Comparison of ENCODE assay signal across 9 mouse cellular contexts in the genomic region with DNA sequence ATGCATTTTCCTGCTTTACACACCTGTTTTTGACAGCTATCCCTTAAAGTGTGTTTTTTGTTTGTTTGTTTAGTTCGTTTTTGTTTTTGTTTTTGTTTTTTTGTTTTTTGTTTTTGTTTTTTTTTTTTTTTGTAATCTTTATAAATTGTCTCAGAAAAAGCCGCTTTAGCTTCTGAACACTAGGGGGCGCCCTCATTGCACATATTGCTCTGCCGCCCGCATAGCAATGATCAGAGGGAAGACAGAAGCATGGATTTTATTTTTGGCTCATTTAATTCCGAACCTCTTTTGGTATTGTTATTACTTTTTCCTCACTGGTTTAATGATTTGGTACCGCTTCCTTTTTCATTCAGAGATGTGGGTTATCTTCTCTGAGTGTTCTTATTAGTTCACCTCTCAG.
DNase-seq lines count a peak whose midpoint lies in the region; ATAC-seq and TF ChIP-seq lines count a peak whose summit lies in the region.
"Had no signal": no experiment of that assay in that cellular context is flagged by ENCODE, and none has a peak within 500 bp of the region (broad histone marks: within the 10 kb centered on the region; RNA-seq: fewer than 3 reads in every experiment).

No protein-coding gene starts in this region.

- no peaks in the 10 kb centered on the region; the same call in 1 of the 2 replicates for H3K9me3 ChIP-seq in lung, postnatal 0 days (ENCODE audit: low read length)
- H3K9me3 ChIP-seq: neural tube, embryonic 12.5 days had no signal

- DNase-seq in lung, postnatal 0 days (ENCODE audit: low spot score): peak; percentile 15
- no peak for DNase-seq in lung, postnatal 36 days
- no peak for DNase-seq in Patski (ENCODE audit: low read depth, low spot score)
- DNase-seq in brain, embryonic 14.5 days (ENCODE audit: low read depth): peak; percentile 79
- DNase-seq in left cerebral cortex, adult 2 months (ENCODE audit: extremely low spot score in 1 of 2, low spot score in 2 of 2): peak; percentile 28 to 56
- DNase-seq in right cerebral cortex, postnatal 4 days: peak; percentile 74
- DNase-seq in gastrocnemius, adult 8-10 months (ENCODE audit: low spot score in 2 of 2): no peak

- no peak overlapping the region for H3K4me3 ChIP-seq in lung, postnatal 0 days (ENCODE audit: low read depth, low read length)
- H3K4me3 ChIP-seq in left cerebral cortex, adult 2 months: peak overlapping the region; percentile 34
- H3K4me3 ChIP-seq: neural tube, embryonic 12.5 days had no signal

- CTCF ChIA-PET in Patski (lab: Charles Lee): no interaction called here

- no peak overlapping the region for H3K9ac ChIP-seq in lung, postnatal 0 days (replicated peaks; ENCODE audit: low read depth)
- H3K9ac ChIP-seq: neural tube, embryonic 12.5 days had no signal

- 7% methylated on average over 7 of the region's 7 CpGs for WGBS in lung, postnatal 0 days

- TF ChIP-seq POLR2A in brain, embryonic 14.5 days (IDR thresholded peaks at IDR 0.05; ENCODE audit: borderline replicate concordance, extremely low read depth, insufficient read depth, insufficient read length, poor library complexity, severe bottlenecking): no peak

- in situ Hi-C loops in Patski (cut with MboI; ENCODE audit: low pct_unique_long_range_greater_than_20kb): loop anchor here (5.0 kb wide), 1 partner anchor 1925 kb away; no protein-coding TSS in a partner anchor

- ATAC-seq in lung, postnatal 0 days: no peak
- ATAC-seq in Patski: no peak
- ATAC-seq in frontal cortex, adult (ENCODE audit: low TSS enrichment): peak; percentile 69

- peak; percentile 56 for TF ChIP-seq CTCF in lung, postnatal 0 days (IDR thresholded peaks at IDR 0.05)
- peak; percentile 66 for TF ChIP-seq CTCF in Patski (IDR thresholded peaks at IDR 0.05)
- TF ChIP-seq CTCF in brain, embryonic 14.5 days (IDR thresholded peaks at IDR 0.05; ENCODE audit: borderline replicate concordance, extremely low read depth, insufficient read depth, insufficient read length): peak; percentile 74; the same call in 1 of the 2 replicates
- TF ChIP-seq CTCF in left cerebral cortex, adult 2 months (IDR thresholded peaks at IDR 0.05): peak; percentile 76

- no peak for TF ChIP-seq EP300 in lung, postnatal 0 days (IDR thresholded peaks at IDR 0.05)

- no peaks in the 10 kb centered on the region for H3K36me3 ChIP-seq in lung, postnatal 0 days (ENCODE audit: insufficient read depth, low read length)
- H3K36me3 ChIP-seq: neural tube, embryonic 12.5 days had no signal

- POLR2A ChIA-PET in Patski (lab: Charles Lee): no interaction called here

- H3K27me3 ChIP-seq in lung, postnatal 0 days (replicated peaks; ENCODE audit: insufficient read depth, low read length): no peaks in the 10 kb centered on the region
- no peaks in the 10 kb centered on the region for H3K27me3 ChIP-seq in Patski
- H3K27me3 ChIP-seq: neural tube, embryonic 12.5 days had no signal

- H3K4me1 ChIP-seq in lung, postnatal 0 days (ENCODE audit: insufficient read depth, low read depth, low read length): no peaks in the 10 kb centered on the region
- H3K4me1 ChIP-seq: neural tube, embryonic 12.5 days had no signal

- H3K27ac ChIP-seq in lung, postnatal 0 days (ENCODE audit: low read length): no peak overlapping the region
- H3K27ac ChIP-seq in left cerebral cortex, adult 2 months: no peak overlapping the region
- H3K27ac ChIP-seq: neural tube, embryonic 12.5 days had no signal

- intact Hi-C loops in left cerebral cortex, adult 2 months (cut with DNase I): loop anchor here (5.0 kb wide), 1 partner anchor 1920 kb away; no protein-coding TSS in a partner anchor

- no peak overlapping the region for H3K4me2 ChIP-seq in lung, postnatal 0 days (replicated peaks; ENCODE audit: low read depth, low read length)
- H3K4me2 ChIP-seq: neural tube, embryonic 12.5 days had no signal

Comparison
In these comparisons a context has a peak if more than half of its experiments do, and no peak if none do; other contexts are left out.
1. DNase-seq: peak in lung, postnatal 0 days (single experiment), brain, embryonic 14.5 days (single experiment), left cerebral cortex, adult 2 months (2 of 2) and right cerebral cortex, postnatal 4 days (single experiment); none in lung, postnatal 36 days (single experiment), Patski (single experiment) and gastrocnemius, adult 8-10 months (0 of 2).
2. Peak in every context shown above with its lines, with median percentiles within 50 percentile points of each other: CTCF ChIP-seq.